Mouse (Mus musculus) left cerebral cortex, postnatal 4 days (tissue): ENCODE data around the gene Sipa1l1. TPM values are rescaled to one million over a fixed set of nuclear protein-coding genes. Genes with fewer than 3 reads are reported as not detected.
"Not testable (repeated sequence)": the region's sequence is repeated elsewhere in the genome, so short reads cannot be mapped to it uniquely, and the experiment has no call there.

Experiments used
- DNase-seq: peaks from one replicate; pipeline ENCODE4 v3.0.0-alpha.2; 2022
- intact Hi-C: fragments of 180-260 bp; cut with DNase I; formaldehyde crosslinking; loops from one replicate; pipeline ENCODE4 v1.15.1; 2025
- total RNA-seq, 2 experiments: library from RNA; stranded (reverse); gene quantifications; 2 replicates each; pipeline ENCODE4 v1.2.3; 2021

The Sipa1l1 gene
- total RNA-seq, 2 experiments from 2014 or later = 76.5 to 80.0 TPM

GRCm38 (mm10) chr12:82458017-82458416 is 288.9 kb downstream of the Sipa1l1 start:
- intact Hi-C loops = no loop called here
- DNase-seq = peak; percentile 49

DNA sequence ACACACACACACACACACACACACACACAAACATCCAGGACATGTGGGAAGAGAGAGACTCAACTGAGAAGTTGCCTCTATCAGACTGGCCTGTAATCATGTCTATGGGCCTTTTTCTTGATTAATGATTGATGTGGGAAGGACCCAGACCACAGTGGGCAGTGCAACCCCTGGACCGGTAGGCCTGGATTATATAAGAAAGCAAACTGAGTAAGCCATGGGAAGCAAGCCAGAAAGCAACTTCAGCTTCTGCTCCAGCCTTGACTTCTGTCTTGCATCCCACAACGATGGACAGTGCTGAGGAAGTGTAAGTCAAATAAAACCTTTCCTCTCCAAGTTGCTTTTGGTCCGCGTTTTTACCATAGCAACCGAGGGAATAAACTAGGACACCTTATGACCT is 298.1 kb downstream of the Sipa1l1 start:
- intact Hi-C loops = loop anchor here (5.0 kb wide), 1 partner anchor 145 kb away; no protein-coding TSS in a partner anchor

DNA sequence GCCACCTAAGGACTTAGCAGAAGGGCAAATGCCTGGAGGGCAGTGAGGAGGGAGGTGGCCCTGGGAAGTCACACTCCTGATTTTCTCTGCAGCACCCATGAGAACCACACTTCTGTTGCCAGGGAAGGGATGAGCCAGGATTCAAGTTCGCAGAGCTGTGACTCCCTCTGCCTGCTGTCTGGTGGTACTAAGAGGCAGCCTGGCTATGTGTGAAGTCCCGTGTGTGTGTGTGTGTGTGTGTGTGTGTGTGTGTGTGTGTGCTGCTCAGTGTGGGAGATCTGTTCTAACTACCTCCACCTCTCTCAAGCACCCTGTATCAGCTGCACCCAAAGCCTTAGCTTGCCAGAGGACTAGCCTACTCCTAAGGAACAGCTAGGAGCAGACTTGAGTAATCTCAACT is 298.5 kb downstream of the Sipa1l1 start:
- peak; percentile 47 for DNase-seq
- intact Hi-C loops = loop anchor here (5.0 kb wide), 1 partner anchor 145 kb away; no protein-coding TSS in a partner anchor

More for the DNA sequence above, 298.1 kb downstream of the Sipa1l1 start:
- no peak for DNase-seq

DNA sequence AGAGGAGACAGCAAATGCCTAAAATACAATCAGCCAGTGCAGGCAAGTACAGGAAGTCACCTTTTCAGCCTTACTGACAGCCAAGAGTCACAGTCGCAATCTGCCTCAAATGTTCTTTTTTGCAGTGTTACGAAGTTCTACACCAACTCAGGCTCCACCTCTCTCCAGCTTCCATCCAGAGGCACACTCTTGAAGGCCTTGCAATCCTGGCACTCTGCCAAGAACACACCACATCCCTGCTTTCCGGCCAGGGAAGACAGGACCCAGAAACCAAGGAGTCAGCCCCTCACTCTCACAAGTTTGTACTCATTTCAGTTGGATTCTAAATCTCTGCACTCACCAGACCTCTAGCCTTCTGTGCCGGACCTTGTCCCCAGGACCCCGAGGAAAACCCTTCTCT is 299.3 kb downstream of the Sipa1l1 start:
- peak; percentile 22 for DNase-seq
- intact Hi-C loops = loop anchor here (5.0 kb wide), 1 partner anchor 146 kb away; no protein-coding TSS in a partner anchor

DNA sequence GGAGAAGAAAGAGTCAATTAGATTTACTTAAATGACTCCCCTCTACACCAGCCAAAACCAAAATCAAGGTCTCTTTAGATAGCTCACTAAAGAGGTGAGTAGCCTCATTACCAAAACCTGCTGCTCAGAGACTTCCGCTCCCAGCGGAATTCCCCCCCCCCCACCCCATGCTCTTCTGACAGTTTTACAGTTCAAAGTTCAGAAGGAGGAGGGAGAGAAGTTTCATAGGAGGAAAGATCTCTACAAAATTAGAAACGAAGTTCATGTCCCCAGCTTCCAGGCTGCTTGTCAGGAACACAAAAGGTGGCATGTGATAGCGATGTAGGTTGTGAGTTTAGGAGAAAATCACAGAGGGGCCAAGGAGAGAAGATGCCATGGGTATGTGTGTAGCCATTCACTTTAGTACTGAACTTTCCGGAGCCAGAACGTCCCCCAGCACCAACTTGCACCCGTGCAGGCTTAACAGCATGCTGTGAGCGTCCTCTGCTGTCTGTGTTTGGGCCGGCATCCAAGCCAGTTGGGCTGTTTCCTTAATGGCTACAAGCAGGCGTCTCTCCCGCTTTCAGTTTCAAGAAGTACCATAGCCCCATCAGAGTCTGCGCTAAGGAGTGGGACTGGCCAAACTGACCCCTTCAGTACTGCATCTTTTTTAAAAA is 300.7 kb downstream of the Sipa1l1 start:
- DNase-seq = peak; percentile 90
- intact Hi-C loops = loop anchor here (5.0 kb wide), 2 partner anchors 148 to 298 kb away; no protein-coding TSS in a partner anchor

- intact Hi-C loops = loop anchor here (5.0 kb wide), 1 partner anchor 298 kb away; no protein-coding TSS in a partner anchor
- DNase-seq = peak; percentile 69
These were observed 301.3 kb downstream of the Sipa1l1 start for GRCm38 (mm10) chr12:82470362-82470936.

DNA sequence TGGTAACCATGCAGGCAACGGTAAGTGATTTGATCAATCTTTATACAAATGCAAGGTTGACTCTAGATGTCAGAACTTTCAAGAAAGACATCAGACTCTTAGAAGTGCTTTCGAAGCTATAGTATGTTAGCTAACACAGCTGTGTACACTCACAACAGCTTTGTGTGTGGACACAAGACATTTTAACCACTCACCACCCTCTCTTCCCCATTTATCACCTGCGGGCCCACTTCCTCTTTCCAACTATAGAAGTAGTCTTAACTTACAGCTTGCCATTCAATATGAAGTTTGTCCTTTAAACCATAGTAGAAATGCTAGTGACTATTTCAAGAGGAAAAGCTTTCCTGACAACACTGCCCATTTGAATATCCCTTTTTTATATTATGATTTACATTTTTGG is 303.7 kb downstream of the Sipa1l1 start:
- DNase-seq = no peak
- intact Hi-C loops = loop anchor here (5.0 kb wide), 1 partner anchor 300 kb away; no protein-coding TSS in a partner anchor

- intact Hi-C loops = loop anchor here (5.0 kb wide), 1 partner anchor 301 kb away; no protein-coding TSS in a partner anchor
- DNase-seq = no peak
These were observed 304.1 kb downstream of the Sipa1l1 start for GRCm38 (mm10) chr12:82473238-82473637.

DNA sequence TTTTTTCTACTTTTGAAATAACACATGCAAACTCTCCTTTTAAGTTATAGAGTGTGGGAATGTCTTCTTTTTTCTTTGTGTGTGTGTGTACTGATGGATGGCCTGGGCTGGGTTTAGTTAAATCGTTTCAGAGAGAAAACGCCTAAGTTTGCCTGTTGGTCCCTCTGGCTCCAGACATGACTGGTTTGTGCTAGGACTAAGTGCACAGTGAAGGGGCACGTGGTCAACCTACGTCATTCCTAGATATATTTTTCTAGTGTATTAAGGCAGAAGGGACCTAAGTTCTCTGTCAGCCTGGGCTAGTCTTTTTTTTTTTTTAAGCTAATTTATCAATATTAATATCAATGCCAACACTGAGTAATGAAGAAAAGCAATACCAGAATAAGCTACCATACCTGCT is 305.3 kb downstream of the Sipa1l1 start:
- intact Hi-C loops = loop anchor here (5.0 kb wide), 1 partner anchor 302 kb away; no protein-coding TSS in a partner anchor
- no peak for DNase-seq

- DNase-seq = no peak
- intact Hi-C loops = no loop called here
These were observed 306.9 kb downstream of the Sipa1l1 start for GRCm38 (mm10) chr12:82476028-82476427.

DNA sequence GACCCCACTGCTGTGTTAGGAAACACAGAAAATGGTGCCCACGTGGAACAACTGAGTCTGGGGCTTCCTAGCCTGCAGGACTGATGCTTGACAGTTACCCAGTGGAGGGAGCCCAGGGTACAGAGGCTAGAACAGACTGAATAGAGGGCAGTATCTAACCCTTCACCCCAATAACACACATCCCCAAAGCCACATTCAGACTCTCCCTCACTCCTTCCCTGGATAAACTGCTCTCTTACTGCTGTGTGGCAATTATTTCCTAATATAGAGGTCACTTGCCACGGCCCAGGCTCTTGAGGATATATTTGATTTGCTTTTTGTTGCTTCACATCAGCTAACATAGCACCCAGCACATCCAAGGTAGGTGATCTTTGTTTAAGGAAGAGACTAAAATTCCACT is 307.5 kb downstream of the Sipa1l1 start:
- intact Hi-C loops = no loop called here
- no peak for DNase-seq

GRCm38 (mm10) chr12:82477826-82478225 is 308.7 kb downstream of the Sipa1l1 start:
- intact Hi-C loops = no loop called here

DNA sequence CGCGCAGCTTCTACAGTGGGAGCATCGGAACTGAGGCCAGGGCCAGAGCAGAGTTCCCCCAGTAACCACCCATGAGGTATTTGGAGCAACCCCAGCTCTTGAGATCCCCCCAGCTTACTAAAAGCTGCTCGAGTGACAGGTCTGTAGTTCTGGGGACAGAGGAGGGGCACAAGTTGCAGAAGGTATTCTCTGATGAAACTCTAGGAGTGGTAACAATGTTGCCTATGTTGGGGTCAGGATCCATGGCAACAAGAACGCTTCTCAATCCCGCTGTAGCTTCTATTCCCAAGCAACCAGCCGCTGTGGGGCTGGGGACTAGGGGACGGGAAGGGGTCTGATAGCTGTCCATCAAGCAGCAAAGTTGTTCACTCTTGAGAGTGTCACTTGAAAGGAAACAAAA is 309.1 kb downstream of the Sipa1l1 start:
- no peak for DNase-seq
- intact Hi-C loops = no loop called here

More at GRCm38 (mm10) chr12:82477826-82478225, 308.7 kb downstream of the Sipa1l1 start:
- no peak for DNase-seq

GRCm38 (mm10) chr12:82479393-82479792 is 310.3 kb downstream of the Sipa1l1 start:
- intact Hi-C loops = no loop called here
- no peak for DNase-seq

DNA sequence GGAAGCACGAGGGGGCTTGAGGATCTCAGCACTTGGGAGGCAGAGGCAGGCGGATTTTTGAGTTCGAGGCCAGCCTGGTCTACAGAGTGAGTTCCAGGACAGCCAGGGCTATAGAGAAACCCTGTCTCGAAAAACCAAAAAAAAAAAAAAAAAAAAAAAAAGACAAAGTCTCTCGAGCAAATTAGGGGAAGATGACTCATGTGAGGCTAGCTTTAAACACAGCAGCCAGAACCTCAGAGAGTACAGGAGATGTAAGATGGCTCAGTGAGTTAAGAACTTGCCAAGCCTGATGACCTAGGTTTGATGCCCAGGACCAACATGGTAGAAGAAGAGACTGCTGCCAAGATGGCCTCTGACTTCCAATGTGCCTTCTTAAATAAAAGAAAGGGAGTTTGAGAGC is 311.3 kb downstream of the Sipa1l1 start:
- DNase-seq, intact Hi-C loops: not testable (repeated sequence)

- intact Hi-C loops = no loop called here
- no peak for DNase-seq
These were observed 316.3 kb downstream of the Sipa1l1 start for GRCm38 (mm10) chr12:82485466-82485865.

- intact Hi-C loops = no loop called here
- DNase-seq = peak; percentile 38
These were observed 317.9 kb downstream of the Sipa1l1 start for GRCm38 (mm10) chr12:82486829-82487560.

GRCm38 (mm10) chr12:82489093-82489492 is 320.0 kb downstream of the Sipa1l1 start:
- no peak for DNase-seq
- intact Hi-C loops = no loop called here

- intact Hi-C loops = loop anchor here (10.0 kb wide), 2 partner anchors 125 to 455 kb away; no protein-coding TSS in a partner anchor
These were observed 320.5 kb downstream of the Sipa1l1 start for GRCm38 (mm10) chr12:82489621-82490020.

GRCm38 (mm10) chr12:82492456-82492855 is 323.3 kb downstream of the Sipa1l1 start:
- intact Hi-C loops = loop anchor here (10.0 kb wide), 2 partner anchors 122 to 452 kb away; no protein-coding TSS in a partner anchor
- DNase-seq = no peak

More at GRCm38 (mm10) chr12:82489621-82490020, 320.5 kb downstream of the Sipa1l1 start:
- DNase-seq = no peak

- intact Hi-C loops = loop anchor here (10.0 kb wide), 2 partner anchors 122 to 452 kb away; no protein-coding TSS in a partner anchor
- DNase-seq = not testable (repeated sequence)
These were observed 324.1 kb downstream of the Sipa1l1 start for GRCm38 (mm10) chr12:82493260-82493659.
